Mouse (Mus musculus) naive thymus-derived CD4-positive, alpha-beta T cell, adult 2 months (primary cell): Measurements from ENCODE around the gene Ergic1.
A peak's percentile ranks its signal among the peaks of the same experiment; 100 is the strongest.

Experiments used
- DNase-seq: peaks from one replicate; pipeline ENCODE4 v3.0.0-alpha.2; 2011; ENCODE audit warnings: low read depth

The Ergic1 gene

GRCm38 (mm10) chr17:26561290-26561640, at the start of gene Ergic1:
Gene Ergic1 (plus strand): TSS chr17:26561489.
- peak; percentile 79 for DNase-seq

GRCm38 (mm10) chr17:26511816-26512774, 49.2 kb upstream of the Ergic1 start:
- DNase-seq = no peak

- no peak for DNase-seq
Measured at GRCm38 (mm10) chr17:26512961-26513360, 48.3 kb upstream of the Ergic1 start.

GRCm38 (mm10) chr17:26513459-26514290, 47.6 kb upstream of the Ergic1 start:
- DNase-seq = no peak

GRCm38 (mm10) chr17:26514581-26515030, 46.7 kb upstream of the Ergic1 start:
- no peak for DNase-seq

- DNase-seq = no peak
Measured at GRCm38 (mm10) chr17:26515675-26516074, 45.6 kb upstream of the Ergic1 start.

GRCm38 (mm10) chr17:26518306-26518705, 43.0 kb upstream of the Ergic1 start:
- no peak for DNase-seq

GRCm38 (mm10) chr17:26522711-26523110, 38.6 kb upstream of the Ergic1 start:
- DNase-seq = no peak

- no peak for DNase-seq
Measured at GRCm38 (mm10) chr17:26524316-26524715, 37.0 kb upstream of the Ergic1 start.

- no peak for DNase-seq
Measured at GRCm38 (mm10) chr17:26524801-26525200, 36.5 kb upstream of the Ergic1 start.

GRCm38 (mm10) chr17:26525316-26525715, 36.0 kb upstream of the Ergic1 start:
- no peak for DNase-seq

- DNase-seq = no peak
Measured at GRCm38 (mm10) chr17:26527291-26527690, 34.0 kb upstream of the Ergic1 start.

GRCm38 (mm10) chr17:26528751-26529150, 32.5 kb upstream of the Ergic1 start:
- no peak for DNase-seq

GRCm38 (mm10) chr17:26529791-26530241, 31.5 kb upstream of the Ergic1 start:
- no peak for DNase-seq

GRCm38 (mm10) chr17:26530590-26531081, 30.7 kb upstream of the Ergic1 start:
- peak; percentile 18 for DNase-seq

- peak; percentile 62 for DNase-seq
Measured at GRCm38 (mm10) chr17:26531395-26532027, 29.8 kb upstream of the Ergic1 start.

GRCm38 (mm10) chr17:26532476-26533045, 28.7 kb upstream of the Ergic1 start:
- DNase-seq = peak; percentile 28

- DNase-seq = no peak
Measured at GRCm38 (mm10) chr17:26533871-26534372, 27.4 kb upstream of the Ergic1 start.

GRCm38 (mm10) chr17:26534695-26535094, 26.6 kb upstream of the Ergic1 start:
- DNase-seq = no peak

GRCm38 (mm10) chr17:26535251-26536136, 25.8 kb upstream of the Ergic1 start:
- no peak for DNase-seq
